Mouse (Mus musculus) urinary bladder, postnatal 4 days (tissue): Measurements from ENCODE around the gene Nr1i3.
A peak's percentile ranks its signal among the peaks of the same experiment; 100 is the strongest.
"Not testable (repeated sequence)": the region's sequence is repeated elsewhere in the genome, so short reads cannot be mapped to it uniquely, and the experiment has no call there.

ENCODE experiments used
- DNase-seq, 2 experiments: peaks; one replicate each; pipeline ENCODE4 v3.0.0; 2021 to 2022; ENCODE audit warnings: low spot score in 2 of 2

Nr1i3 gene

GRCm38 (mm10) chr1:171230215-171230614, 16.4 kb downstream of the Nr1i3 start:
- DNase-seq, result no peak

GRCm38 (mm10) chr1:171231844-171232243, 18.1 kb downstream of the Nr1i3 start:
- DNase-seq, result no peak

- no peak for DNase-seq
Measured at GRCm38 (mm10) chr1:171232348-171232747, 18.6 kb downstream of the Nr1i3 start.

- no peak for DNase-seq
Measured at GRCm38 (mm10) chr1:171232800-171233730, 19.3 kb downstream of the Nr1i3 start.

GRCm38 (mm10) chr1:171234126-171234525, 20.4 kb downstream of the Nr1i3 start, which contains the start of gene Fcer1g:
TSS of gene Fcer1g (minus strand) at chr1:171234365.
- no peak for DNase-seq

- no peak for DNase-seq
Measured at GRCm38 (mm10) chr1:171234538-171234937, 20.8 kb downstream of the Nr1i3 start.

- DNase-seq, result no peak
Measured at GRCm38 (mm10) chr1:171235791-171236190, 22.0 kb downstream of the Nr1i3 start.

GRCm38 (mm10) chr1:171237438-171237837, 23.7 kb downstream of the Nr1i3 start:
- no peak for DNase-seq

GRCm38 (mm10) chr1:171238463-171238862, 24.7 kb downstream of the Nr1i3 start:
- no peak for DNase-seq

GRCm38 (mm10) chr1:171239992-171240744, 26.4 kb downstream of the Nr1i3 start:
- DNase-seq, result no peak

GRCm38 (mm10) chr1:171240911-171241310, 27.1 kb downstream of the Nr1i3 start:
- DNase-seq, result no peak

GRCm38 (mm10) chr1:171241952-171242351, 28.2 kb downstream of the Nr1i3 start:
- not testable (repeated sequence) for DNase-seq

GRCm38 (mm10) chr1:171245353-171245752, 31.6 kb downstream of the Nr1i3 start:
- no peak for DNase-seq

GRCm38 (mm10) chr1:171246709-171247452, 33.1 kb downstream of the Nr1i3 start:
- DNase-seq, result peak; percentile 96 to 97

GRCm38 (mm10) chr1:171247453-171247841, 33.7 kb downstream of the Nr1i3 start:
- DNase-seq, result no peak

GRCm38 (mm10) chr1:171247916-171248315, 34.1 kb downstream of the Nr1i3 start:
- no peak for DNase-seq

GRCm38 (mm10) chr1:171248386-171249226, 34.8 kb downstream of the Nr1i3 start:
- no peak for DNase-seq

GRCm38 (mm10) chr1:171249913-171250600, 36.3 kb downstream of the Nr1i3 start, which contains the start of gene Adamts4:
TSS of gene Adamts4 (plus strand) at chr1:171250421.
- DNase-seq, result peak in 1 of 2 experiments; percentile 46

GRCm38 (mm10) chr1:171250680-171251593, 37.2 kb downstream of the Nr1i3 start, which contains the start of gene Ndufs2:
TSS of gene Ndufs2 (minus strand) at chr1:171251388.
- DNase-seq, result peak in 1 of 2 experiments; percentile 44
